Mouse (Mus musculus) limb, embryonic 12.5 days (tissue): ENCODE measurements around the gene Fcer1g. TPM values are rescaled to one million over a fixed set of nuclear protein-coding genes. Genes with fewer than 3 reads are reported as not detected.
A peak's percentile ranks its signal among the peaks of the same experiment; 100 is the strongest.

ENCODE experiments used
- ATAC-seq: fragments of 200-750 bp; cut with Nextera tagmentation; 2 replicates; pipeline ENCODE4 v1.8.0; 2017; ENCODE audit warnings: low read depth, moderate TSS enrichment; ENCODE audit not compliant: insufficient number of reproducible peaks, insufficient read depth, low FRiP score, low TSS enrichment
- H3K27ac ChIP-seq: fragments of 300-500 bp; sonication (generic); 2 replicates; pipeline ENCODE4 v1.5.1; 2016; ENCODE audit warnings: mild to moderate bottlenecking, moderate library complexity
- H3K27me3 ChIP-seq: fragments of 300-500 bp; sonication (generic); 2 replicates; pipeline ENCODE4 v1.6.1; 2016; ENCODE audit warnings: mild to moderate bottlenecking, moderate library complexity
- H3K36me3 ChIP-seq: fragments of 300-500 bp; sonication (generic); 2 replicates; pipeline ENCODE4 v1.6.1; 2016; ENCODE audit warnings: mild to moderate bottlenecking, moderate library complexity
- H3K4me1 ChIP-seq: fragments of 300-500 bp; sonication (generic); replicated peaks from 2 replicates; pipeline ENCODE4 v1.6.1; 2016
- H3K4me2 ChIP-seq: fragments of 300-500 bp; sonication (generic); 2 replicates; pipeline ENCODE4 v1.6.1; 2016; ENCODE audit warnings: mild to moderate bottlenecking, moderate library complexity
- H3K4me3 ChIP-seq: fragments of 300-500 bp; sonication (generic); replicated peaks from 2 replicates; pipeline ENCODE4 v1.5.1; 2016; ENCODE audit warnings: mild to moderate bottlenecking
- H3K9ac ChIP-seq: fragments of 300-500 bp; sonication (generic); replicated peaks from 2 replicates; pipeline ENCODE4 v1.6.1; 2016; ENCODE audit warnings: mild to moderate bottlenecking, moderate library complexity
- H3K9me3 ChIP-seq: fragments of 300-500 bp; sonication (generic); 2 replicates; pipeline ENCODE4 v1.6.1; 2016; ENCODE audit warnings: mild to moderate bottlenecking, moderate library complexity
- WGBS: fragments of 180-500 bp; shearing (Covaris S2); methylation state at CpG from one replicate; pipeline ENCODE4 v1.1.7; 2016; 5-methylcytosine and 5-hydroxymethylcytosine counted together
- polyA plus RNA-seq: library from polyadenylated mRNA; unstranded; fragments of >200 nt; fragmentation: Nextera tagmentation; extraction: Ambion mirVana; gene quantifications from 2 replicates; pipeline ENCODE4 v1.2.1, GENCODE M21; 2016

The Fcer1g gene
- polyA plus RNA-seq = 15.9 and 21.0 TPM in 2 replicates

GRCm38 (mm10) chr1:171234126-171234525 lies at the start of gene Fcer1g:
Fcer1g (minus strand) TSS chr1:171234365.
- Histone ChIP-seq H3K36me3 (peaks cover 62% of the 10 kb centered on the region), H3K27ac (no peak within 1 kb of the TSS), H3K4me1 (peaks cover 17% of the 10 kb centered on the region), H3K9me3 (no peaks in the 10 kb centered on the region), H3K9ac (no peak within 1 kb of the TSS), H3K4me3 (no peak within 1 kb of the TSS), H3K4me2 (no peak within 1 kb of the TSS), H3K27me3 (no peaks in the 10 kb centered on the region)
- 92% methylated on average over 14 of the region's 14 CpGs for WGBS
- ATAC-seq = no peak

GRCm38 (mm10) chr1:171283188-171284160 lies 49.3 kb upstream of the Fcer1g start:
- H3K4me3 ChIP-seq = no peak overlapping the region
- peaks cover 55% of the 10 kb centered on the region for H3K36me3 ChIP-seq
- H3K4me1 ChIP-seq = peaks cover 32% of the 10 kb centered on the region
- H3K9ac ChIP-seq = no peak overlapping the region
- H3K27me3 ChIP-seq = no peaks in the 10 kb centered on the region
- H3K4me2 ChIP-seq = no peak overlapping the region
- WGBS = 93% methylated on average over 18 of the region's 18 CpGs
- no peak for ATAC-seq
- no peak overlapping the region for H3K27ac ChIP-seq
- H3K9me3 ChIP-seq = no peaks in the 10 kb centered on the region

GRCm38 (mm10) chr1:171282086-171282805 lies 48.1 kb upstream of the Fcer1g start:
- H3K9ac ChIP-seq = no peak overlapping the region
- H3K4me1 ChIP-seq = peaks cover 26% of the 10 kb centered on the region
- H3K27ac ChIP-seq = peak overlapping the region; percentile 90; the same call in 1 of the 2 replicates
- WGBS = 81% methylated on average over 18 of the region's 18 CpGs
- H3K36me3 ChIP-seq = peaks cover 65% of the 10 kb centered on the region
- H3K9me3 ChIP-seq = no peaks in the 10 kb centered on the region
- H3K4me2 ChIP-seq = peak overlapping the region; percentile 72
- H3K27me3 ChIP-seq = no peaks in the 10 kb centered on the region
- no peak for ATAC-seq
- peak overlapping the region; percentile 61 for H3K4me3 ChIP-seq

GRCm38 (mm10) chr1:171281528-171281923 lies 47.4 kb upstream of the Fcer1g start:
- peak; percentile 18 for ATAC-seq
- Histone ChIP-seq H3K27ac (peak overlapping the region; percentile 90), H3K4me1 (peaks cover 19% of the 10 kb centered on the region), H3K4me2 (peak overlapping the region; percentile 72), H3K4me3 (peak overlapping the region; percentile 61), H3K9ac (peak overlapping the region; percentile 68), H3K9me3 (no peaks in the 10 kb centered on the region), H3K27me3 (no peaks in the 10 kb centered on the region), H3K36me3 (peaks cover 69% of the 10 kb centered on the region)
- under 1% methylated on average over 10 of the region's 10 CpGs for WGBS

- peaks cover 69% of the 10 kb centered on the region for H3K36me3 ChIP-seq
- peak within 1 kb of the TSS; percentile 90 for H3K27ac ChIP-seq
- H3K27me3 ChIP-seq = no peaks in the 10 kb centered on the region
- no peaks in the 10 kb centered on the region for H3K9me3 ChIP-seq
- peak within 1 kb of the TSS; percentile 61 for H3K4me3 ChIP-seq
- peak within 1 kb of the TSS; percentile 79 for H3K9ac ChIP-seq
- ATAC-seq = peak; percentile 98
- peaks cover 15% of the 10 kb centered on the region for H3K4me1 ChIP-seq
- peak within 1 kb of the TSS; percentile 93 for H3K4me2 ChIP-seq
- WGBS = under 1% methylated on average over 26 of the region's 26 CpGs
Measured at GRCm38 (mm10) chr1:171280916-171281527, 46.9 kb upstream of the Fcer1g start, which contains the start of gene Ppox. Ppox (minus strand) TSS chr1:171281186.

DNA sequence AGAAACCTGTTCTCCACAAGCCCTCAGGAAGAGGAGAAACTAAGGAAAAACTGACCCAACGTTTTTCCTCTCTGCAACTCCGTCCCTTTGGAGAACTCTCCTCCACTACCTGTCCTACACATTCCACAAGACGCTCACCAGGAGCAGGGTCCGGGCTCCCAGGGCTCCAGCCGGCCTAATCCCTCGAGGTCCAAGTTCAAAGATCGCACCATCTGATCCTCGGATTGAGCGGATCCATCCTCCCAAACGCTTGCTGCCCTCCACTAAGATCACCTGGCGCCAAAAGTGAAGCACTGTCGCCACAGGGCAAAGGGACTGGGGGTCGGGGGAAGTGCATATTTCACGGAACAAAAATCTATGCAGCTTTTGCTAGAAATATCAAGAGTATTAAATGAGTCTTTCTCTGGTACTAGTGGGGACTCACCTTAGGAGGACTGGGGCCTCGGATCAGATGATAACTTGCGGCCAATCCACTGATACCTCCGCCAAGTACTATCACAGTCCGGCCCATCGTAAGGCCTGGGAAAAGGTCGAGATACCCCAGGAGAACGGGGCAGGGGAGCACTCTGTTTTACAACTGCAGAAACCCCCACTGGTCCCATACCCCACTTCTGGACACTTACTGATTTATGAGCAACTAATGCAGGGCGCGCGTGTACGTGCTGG lies 46.2 kb upstream of the Fcer1g start:
- Histone ChIP-seq H3K27me3 (no peaks in the 10 kb centered on the region), H3K27ac (peak overlapping the region; percentile 36; the same call in 1 of the 2 replicates), H3K9ac (peak overlapping the region; percentile 79), H3K4me2 (peak overlapping the region; percentile 93), H3K36me3 (peaks cover 69% of the 10 kb centered on the region), H3K9me3 (no peaks in the 10 kb centered on the region), H3K4me3 (peak overlapping the region; percentile 61), H3K4me1 (peaks cover 15% of the 10 kb centered on the region)
- no peak; the same call in 1 of the 2 replicates for ATAC-seq
- under 1% methylated on average over 25 of the region's 25 CpGs for WGBS

- no peak for ATAC-seq
- Histone ChIP-seq H3K4me2 (peak overlapping the region; percentile 93), H3K9me3 (no peaks in the 10 kb centered on the region), H3K4me1 (peaks cover 15% of the 10 kb centered on the region), H3K36me3 (peaks cover 69% of the 10 kb centered on the region), H3K27me3 (no peaks in the 10 kb centered on the region), H3K27ac (no peak overlapping the region), H3K4me3 (peak overlapping the region; percentile 61), H3K9ac (peak overlapping the region; percentile 79)
- WGBS = 63% methylated on average over 5 of the region's 5 CpGs
Measured at GRCm38 (mm10) chr1:171279721-171280120, 45.6 kb upstream of the Fcer1g start.

DNA sequence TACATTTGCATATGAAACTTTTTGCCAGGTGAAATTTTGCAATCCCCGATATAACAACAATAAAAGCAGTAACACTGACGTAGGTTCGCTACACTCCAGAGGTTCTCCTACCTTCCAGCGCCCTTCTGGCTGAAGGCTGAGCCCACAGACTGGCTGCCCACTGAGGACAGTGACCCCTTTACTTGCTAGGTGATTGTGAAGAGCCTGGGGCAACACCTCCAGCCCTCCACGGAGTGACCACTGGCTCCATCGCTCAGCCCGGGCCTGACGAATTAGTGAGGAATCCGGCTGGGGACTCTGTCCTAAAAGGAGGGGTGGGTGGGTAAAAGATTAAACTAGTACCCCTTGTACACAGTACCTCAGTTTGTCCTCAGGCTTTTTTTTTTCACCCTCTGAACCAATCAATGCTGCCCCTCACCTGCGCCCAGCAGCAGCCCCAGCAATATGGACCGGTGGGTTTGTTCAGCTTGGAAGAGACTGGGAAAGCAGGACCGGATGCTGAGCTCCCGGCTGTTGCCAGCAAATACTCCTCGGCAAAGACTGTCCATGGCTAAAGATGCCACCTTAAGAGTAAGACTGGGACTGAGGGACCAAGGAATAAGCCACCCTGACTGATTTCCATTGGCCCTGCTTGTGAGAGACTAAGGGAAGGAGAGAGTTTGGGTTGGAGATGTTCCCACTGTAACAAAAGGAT lies 45.0 kb upstream of the Fcer1g start:
- H3K9ac ChIP-seq = 0 out of 2 replicates have a peak overlapping the region, but pooled peaks have one; percentile 79
- H3K9me3 ChIP-seq = no peaks in the 10 kb centered on the region
- no peak overlapping the region for H3K27ac ChIP-seq
- peaks cover 15% of the 10 kb centered on the region for H3K4me1 ChIP-seq
- peaks cover 70% of the 10 kb centered on the region for H3K36me3 ChIP-seq
- H3K27me3 ChIP-seq = no peaks in the 10 kb centered on the region
- H3K4me2 ChIP-seq = peak overlapping the region; percentile 93
- WGBS = 89% methylated on average over 14 of the region's 14 CpGs
- no peak for ATAC-seq
- H3K4me3 ChIP-seq = no peak overlapping the region

DNA sequence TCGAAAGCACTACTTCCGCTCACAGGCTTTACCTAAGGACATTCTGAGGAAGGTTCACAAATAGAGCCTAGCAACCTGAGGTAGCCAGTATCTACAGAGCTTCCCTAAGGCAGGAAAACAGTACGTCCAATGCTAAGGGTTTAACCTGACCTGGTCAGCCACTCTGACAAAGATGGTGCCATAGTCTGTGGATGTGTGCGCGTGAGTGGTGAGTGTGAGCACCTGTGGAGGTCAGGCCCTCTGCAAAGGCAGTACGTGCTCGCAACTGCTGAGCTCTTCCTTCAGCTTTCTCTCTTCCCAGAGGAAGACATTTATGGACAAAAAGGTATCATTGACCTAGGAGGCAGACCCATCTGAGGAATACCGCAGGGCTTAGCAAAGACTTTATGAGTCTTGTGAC lies 44.3 kb upstream of the Fcer1g start:
- H3K27ac ChIP-seq = no peak overlapping the region
- WGBS = 94% methylated on average over 8 of the region's 8 CpGs
- peaks cover 15% of the 10 kb centered on the region for H3K4me1 ChIP-seq
- no peak overlapping the region for H3K9ac ChIP-seq
- no peak for ATAC-seq
- H3K36me3 ChIP-seq = peaks cover 71% of the 10 kb centered on the region
- no peaks in the 10 kb centered on the region for H3K9me3 ChIP-seq
- H3K27me3 ChIP-seq = no peaks in the 10 kb centered on the region
- no peak overlapping the region for H3K4me3 ChIP-seq
- H3K4me2 ChIP-seq = no peak overlapping the region

GRCm38 (mm10) chr1:171277736-171278135 lies 43.6 kb upstream of the Fcer1g start:
- H3K4me3 ChIP-seq = no peak overlapping the region

More at GRCm38 (mm10) chr1:171277736-171278135, 43.6 kb upstream of the Fcer1g start:
- Histone ChIP-seq H3K36me3 (peaks cover 71% of the 10 kb centered on the region), H3K27me3 (no peaks in the 10 kb centered on the region), H3K9me3 (no peaks in the 10 kb centered on the region), H3K27ac (no peak overlapping the region), H3K9ac (no peak overlapping the region), H3K4me1 (peaks cover 15% of the 10 kb centered on the region), H3K4me2 (no peak overlapping the region)
- ATAC-seq = no peak
- WGBS = 80% methylated on average over 10 of the region's 10 CpGs
